Mouse (Mus musculus) urinary bladder, adult 18-20 months (tissue): Measurements from ENCODE around the gene Kifc5b.
A peak's percentile ranks its signal among the peaks of the same experiment; 100 is the strongest.
"Not testable (repeated sequence)": the region's sequence is repeated elsewhere in the genome, so short reads cannot be mapped to it uniquely, and the experiment has no call there.

ENCODE experiments used
- DNase-seq, 2 experiments: peaks; one replicate each; pipeline ENCODE4 v3.0.0; 2022; ENCODE audit warnings: low spot score in 2 of 2, mixed read lengths in 2 of 2

The Kifc5b gene

DNA sequence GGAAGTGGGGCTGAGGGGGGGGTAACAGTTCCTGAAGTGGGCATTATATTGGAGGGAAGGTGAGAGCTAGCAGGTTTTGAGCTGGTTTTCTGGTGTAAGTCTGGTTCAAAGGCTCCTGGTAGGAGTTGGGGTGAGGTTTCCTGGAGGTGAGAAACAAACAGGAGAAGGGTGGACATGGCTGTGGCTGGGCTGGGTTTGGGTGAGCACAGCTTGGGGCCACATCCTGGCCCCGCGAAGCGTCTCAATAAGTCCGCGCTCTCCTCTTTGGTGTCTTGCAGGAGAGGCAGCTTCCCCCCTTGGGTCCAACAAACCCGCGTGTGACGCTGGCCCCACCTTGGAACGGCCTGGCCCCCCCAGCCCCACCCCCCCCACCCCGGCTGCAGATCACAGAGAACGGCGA lies 53.3 kb downstream of the Kifc5b start:
- DNase-seq: no peak

DNA sequence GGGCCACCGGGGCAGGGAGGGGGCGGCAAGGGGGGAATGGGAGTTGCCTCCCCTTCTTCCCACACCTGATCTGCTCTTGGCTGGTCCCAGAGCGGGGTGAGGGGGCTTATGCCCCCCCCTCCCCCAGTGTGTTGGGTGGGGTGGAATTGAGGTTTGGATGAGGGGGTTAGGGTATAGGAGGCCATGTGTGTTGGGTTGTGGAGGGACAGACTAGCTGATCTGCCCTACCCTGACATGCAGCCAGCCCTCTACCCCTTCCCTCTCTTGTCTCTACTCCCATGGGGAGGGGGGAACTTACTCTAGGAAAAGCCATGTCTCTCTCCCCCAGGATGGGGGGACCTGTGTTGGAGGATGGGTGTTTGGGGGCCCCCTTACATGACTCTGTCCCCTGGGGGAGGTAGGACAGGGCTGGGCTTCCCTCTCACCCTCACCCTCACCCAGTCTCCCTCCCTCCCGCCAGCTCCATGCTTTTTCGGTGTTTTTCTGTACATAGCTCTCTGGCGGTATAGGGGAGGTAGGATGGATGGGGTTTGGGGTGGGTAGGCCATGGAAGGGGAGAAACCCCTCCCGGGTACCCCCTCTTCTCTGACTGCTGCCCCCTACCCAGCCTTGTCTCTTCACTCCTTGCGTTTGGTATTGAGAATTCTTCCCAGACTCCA lies 54.5 kb downstream of the Kifc5b start:
- no peak for DNase-seq

DNA sequence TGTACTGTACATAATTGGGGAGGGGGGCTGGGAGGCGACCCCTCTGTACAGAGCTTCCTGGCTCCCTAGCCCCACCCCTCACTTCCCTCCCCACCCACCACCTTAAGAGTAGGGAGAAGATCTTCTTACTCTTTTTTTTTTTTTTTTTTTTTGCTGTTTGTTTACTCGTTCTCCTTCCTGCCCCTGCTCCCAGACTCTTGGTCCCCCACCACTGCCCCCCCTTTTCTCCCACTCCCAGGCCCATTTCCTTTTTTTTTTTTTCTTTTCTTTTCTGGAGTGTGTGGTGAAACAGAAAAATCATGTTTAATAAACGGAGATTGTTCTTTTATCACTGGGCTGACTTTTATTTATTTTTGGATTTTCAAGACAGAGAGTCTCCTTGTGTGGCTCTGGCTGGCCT lies 55.2 kb downstream of the Kifc5b start:
- no peak for DNase-seq

DNA sequence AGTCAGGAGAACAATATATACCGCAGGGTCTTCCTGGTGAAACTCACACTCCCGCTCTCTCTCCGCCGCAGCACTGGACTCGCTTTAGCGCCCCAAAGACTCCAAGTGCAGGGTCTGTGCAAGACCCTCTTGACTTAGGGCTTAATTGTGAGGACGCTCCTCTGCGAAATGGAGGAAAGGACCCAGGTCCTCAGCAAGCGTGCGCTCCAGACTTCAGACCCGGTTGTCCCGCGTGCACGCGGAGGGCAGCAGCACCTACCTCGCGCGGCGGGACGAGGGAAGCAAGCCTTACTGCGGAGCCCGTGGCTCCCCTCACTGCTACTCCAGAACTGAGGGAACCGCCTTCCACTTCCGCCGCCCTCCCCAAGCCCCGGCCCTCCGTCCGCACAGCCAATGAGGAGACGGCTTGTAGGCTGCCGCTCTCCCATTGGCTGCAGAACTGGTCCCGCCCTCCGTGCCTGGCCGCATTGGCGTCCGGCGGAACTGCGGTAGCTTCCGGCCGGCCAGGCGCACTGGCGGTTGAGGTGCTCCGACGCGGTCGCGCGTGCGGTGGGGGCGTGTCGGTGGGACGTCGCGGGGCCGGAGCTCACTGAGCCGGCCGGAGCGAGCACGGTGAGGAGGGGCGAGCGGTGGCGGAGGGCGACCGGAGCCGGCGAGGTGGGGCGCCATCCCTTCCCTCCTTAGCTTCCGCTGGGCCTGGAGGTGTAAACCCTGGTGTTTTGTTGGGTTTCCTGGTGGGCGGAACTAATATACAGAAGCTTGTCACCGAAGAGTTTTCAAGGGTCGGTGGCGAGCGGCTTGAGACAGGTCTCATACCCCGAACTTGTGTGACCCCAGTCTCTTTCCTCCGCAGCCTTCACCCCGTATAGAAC lies 56.0 kb downstream of the Kifc5b start, which contains the start of gene Zbtb9:
Gene Zbtb9 (plus strand): TSS at position 465 of the 872 bp plus-strand sequence.
- peak; percentile 89 to 96 for DNase-seq

DNA sequence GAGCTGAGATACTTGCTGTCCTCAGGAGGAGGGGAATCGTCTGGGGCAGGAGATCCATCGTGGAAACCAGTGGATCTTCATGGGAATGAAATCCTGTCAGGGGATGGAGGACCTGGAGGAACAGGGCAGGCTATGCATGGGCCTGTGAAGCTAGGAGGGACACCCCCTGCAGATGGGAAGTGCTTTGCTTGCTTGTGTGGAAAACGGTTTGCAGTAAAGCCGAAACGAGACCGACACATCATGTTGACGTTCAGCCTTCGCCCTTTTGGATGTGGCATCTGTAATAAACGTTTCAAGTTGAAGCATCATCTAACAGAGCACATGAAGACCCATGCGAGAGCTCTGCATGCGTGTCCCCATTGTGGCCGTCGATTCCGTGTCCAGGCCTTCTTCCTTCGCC lies 57.7 kb downstream of the Kifc5b start:
- no peak for DNase-seq

DNA sequence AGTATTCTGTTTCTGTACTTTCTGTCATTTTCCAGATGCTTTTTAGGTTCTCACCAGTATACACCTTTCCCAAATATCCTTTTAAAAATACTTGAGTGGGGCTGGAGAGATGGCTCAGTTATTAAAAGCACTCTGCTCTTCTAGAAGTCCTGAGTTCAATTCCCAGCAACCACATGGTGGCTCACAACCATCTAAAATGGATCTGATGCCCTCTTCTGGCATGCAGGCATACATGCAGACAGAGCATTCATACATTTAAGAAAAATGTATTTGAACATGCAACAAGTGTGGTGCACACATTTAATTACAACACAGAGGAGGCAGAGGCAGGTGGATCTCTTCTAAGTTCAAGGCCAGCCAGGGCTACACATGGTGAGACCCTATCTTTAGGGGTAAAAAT lies 58.5 kb downstream of the Kifc5b start:
- DNase-seq: no peak

DNA sequence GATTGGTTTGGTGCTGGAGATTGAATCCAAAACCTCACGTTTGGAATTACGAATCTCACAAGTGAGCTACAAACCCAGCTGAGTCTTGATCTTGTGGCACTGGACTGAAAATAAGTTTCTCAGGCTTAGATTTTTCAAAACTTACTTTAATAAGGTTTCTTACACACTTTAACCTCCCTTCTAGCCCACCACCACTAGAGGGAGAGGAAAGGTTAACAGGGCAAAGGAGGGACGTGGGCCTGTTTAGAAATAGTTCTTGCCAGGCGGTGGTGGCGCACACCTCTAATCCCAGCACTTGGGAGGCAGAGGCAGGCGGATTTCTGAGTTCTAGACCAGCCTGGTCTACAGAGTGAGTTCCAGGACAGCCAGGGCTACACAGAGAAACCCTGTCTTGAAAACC lies 60.5 kb downstream of the Kifc5b start:
- not testable (repeated sequence) for DNase-seq

DNA sequence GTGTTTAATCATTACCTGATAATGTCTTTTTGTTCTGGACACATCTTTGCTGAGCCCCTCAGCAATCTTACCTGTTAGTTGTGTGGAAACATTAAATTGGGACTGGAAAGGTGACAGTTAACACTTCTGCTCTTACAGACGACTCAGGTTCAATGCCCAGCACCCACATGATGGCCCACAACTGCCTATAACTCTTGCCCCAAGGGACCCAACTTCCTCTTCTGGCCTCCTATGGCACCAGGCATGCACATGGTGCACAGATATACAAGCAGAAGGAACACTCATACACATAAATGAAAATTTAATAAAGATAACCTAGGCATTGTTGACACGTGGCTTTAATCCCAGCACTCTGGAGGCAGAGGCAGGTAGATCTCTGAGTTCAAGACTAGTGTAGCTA lies 62.5 kb downstream of the Kifc5b start:
- DNase-seq: no peak

DNA sequence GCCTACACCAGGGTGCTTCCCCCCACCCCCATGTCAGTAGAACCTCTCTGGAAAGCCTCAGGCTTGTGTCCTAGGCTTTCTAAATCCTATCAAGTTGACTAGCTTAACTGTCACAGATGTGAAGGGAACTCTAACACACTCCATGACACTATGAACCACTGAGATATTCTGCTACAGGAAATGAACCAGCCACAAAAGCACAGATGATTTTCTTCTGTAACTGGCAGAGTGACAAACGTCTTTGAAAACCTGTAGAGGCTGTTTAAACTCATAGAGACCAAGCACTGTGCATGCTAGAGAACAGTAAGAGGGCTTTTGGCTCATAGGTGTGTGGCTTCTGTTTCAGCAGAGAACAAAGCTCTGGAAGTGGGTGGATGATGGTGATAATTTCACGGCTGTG lies 64.2 kb downstream of the Kifc5b start:
- no peak for DNase-seq
